Mouse (Mus musculus) MEL (cell line): ENCODE measurements at regions not wholly inside any gene's neighbourhood (a gene's known extent, or its start where the extent isn't known, plus 50 kb on each side); places are given as distances from the start of the nearest gene placed in this dataset.

Experiments
- DNase-seq: peaks from one replicate; pipeline ENCODE4 v3.0.0; 2011; ENCODE audit warnings: low read depth, low spot score
- H3K27ac ChIP-seq: 2 replicates; pipeline ENCODE4 v1.5.1; 2012; ENCODE audit warnings: low read depth, mild to moderate bottlenecking, control low read depth, low read length, moderate library complexity; ENCODE audit not compliant: control insufficient read depth
- H3K27me3 ChIP-seq, 2 experiments: fragments of 150-350 bp in 1 of 2; sonication (generic) in 1 of 2; 2 replicates each; pipeline ENCODE4 v1.6.1; 2012; ENCODE audit warnings: low read length in 2 of 2, mild to moderate bottlenecking in 2 of 2, improper control_type of control experiment in 1 of 2, moderate library complexity in 1 of 2; ENCODE audit not compliant: insufficient read depth in 2 of 2, control insufficient read depth in 1 of 2
- H3K36me3 ChIP-seq, 2 experiments: 2 replicates each; pipeline ENCODE4 v1.6.1; 2012 to 2014; ENCODE audit warnings: low read length in 2 of 2, improper control_type of control experiment in 1 of 2, inconsistent platforms in 1 of 2, mild to moderate bottlenecking in 1 of 2; ENCODE audit not compliant: insufficient read depth in 2 of 2, control insufficient read depth in 1 of 2
- H3K4me1 ChIP-seq, 2 experiments: fragments of 150-350 bp in 1 of 2; sonication (generic) in 1 of 2; 2 replicates each; pipeline ENCODE4 v1.6.1; 2012; ENCODE audit warnings: low read length in 2 of 2, improper control_type of control experiment in 1 of 2, mild to moderate bottlenecking in 1 of 2; ENCODE audit not compliant: insufficient read depth in 2 of 2, control insufficient read depth in 1 of 2
- H3K4me3 ChIP-seq, 2 experiments: fragments of 150-350 bp in 1 of 2; sonication (generic) in 1 of 2; 2 replicates each; pipeline ENCODE4 v1.5.1; 2012; ENCODE audit warnings: low read depth in 2 of 2, low read length in 2 of 2, mild to moderate bottlenecking in 2 of 2, moderate library complexity in 2 of 2, control low read depth in 1 of 2, improper control_type of control experiment in 1 of 2; ENCODE audit not compliant: control insufficient read depth in 1 of 2, insufficient read depth in 1 of 2
- H3K79me2 ChIP-seq: 2 replicates; pipeline ENCODE4 v1.6.1; 2012; ENCODE audit warnings: mild to moderate bottlenecking, low read length, moderate library complexity; ENCODE audit not compliant: control insufficient read depth, poor library complexity, insufficient read depth
- H3K9ac ChIP-seq: 2 replicates; pipeline ENCODE4 v1.6.1; 2012; ENCODE audit warnings: low read depth, mild to moderate bottlenecking, control low read depth, low read length, moderate library complexity; ENCODE audit not compliant: control insufficient read depth, poor library complexity, severe bottlenecking
- H3K9me3 ChIP-seq: fragments of 150-350 bp; sonication (generic); replicated peaks from 2 replicates; pipeline ENCODE4 v1.6.1; 2012; ENCODE audit warnings: mild to moderate bottlenecking, low read length, improper control_type of control experiment, moderate library complexity; ENCODE audit not compliant: insufficient read depth
- E2F4 ChIP-seq: IDR thresholded peaks from 2 replicates; pipeline ENCODE4 v1.6.1; 2011; ENCODE audit warnings: low read depth, low read length, improper control_type of control experiment, borderline replicate concordance
- ETS1 ChIP-seq: IDR thresholded peaks from 2 replicates; pipeline ENCODE4 v1.6.1; 2012; ENCODE audit warnings: low read depth, mild to moderate bottlenecking, inconsistent platforms, low read length, improper control_type of control experiment, moderate library complexity
- JUND ChIP-seq: IDR thresholded peaks from 2 replicates; pipeline ENCODE4 v1.6.1; 2011; ENCODE audit warnings: low read depth, mild to moderate bottlenecking, improper control_type of control experiment, low read length
- KAT2A ChIP-seq: conservative IDR thresholded peaks from 2 replicates; pipeline ENCODE4 v1.6.1; 2012; ENCODE audit warnings: low read depth, low read length, improper control_type of control experiment, inconsistent platforms
- MAZ ChIP-seq: IDR thresholded peaks from 2 replicates; pipeline ENCODE4 v1.6.1; 2012; ENCODE audit warnings: low read depth, mild to moderate bottlenecking, inconsistent platforms, low read length, improper control_type of control experiment
- MEF2A ChIP-seq: IDR thresholded peaks from 2 replicates; pipeline ENCODE4 v1.6.1; 2014; ENCODE audit warnings: low read depth, mild to moderate bottlenecking, inconsistent platforms, low read length, improper control_type of control experiment; ENCODE audit not compliant: poor library complexity, insufficient replicate concordance, severe bottlenecking; ENCODE audit errors: extremely low read depth
- MXI1 ChIP-seq: IDR thresholded peaks from 2 replicates; pipeline ENCODE4 v1.6.1; 2011; ENCODE audit warnings: mild to moderate bottlenecking, low read depth, low read length, improper control_type of control experiment
- NELFE ChIP-seq: IDR thresholded peaks from 2 replicates; pipeline ENCODE4 v1.6.1; 2011; ENCODE audit warnings: low read depth, low read length, improper control_type of control experiment
- POLR2A ChIP-seq, 2 experiments: IDR thresholded peaks; 2 replicates each; pipeline ENCODE4 v1.6.1; 2011 to 2012; ENCODE audit warnings: low read length in 2 of 2, mild to moderate bottlenecking in 2 of 2, control low read depth in 1 of 2, improper control_type of control experiment in 1 of 2, low read depth in 1 of 2, moderate library complexity in 1 of 2; ENCODE audit not compliant: control insufficient read depth in 1 of 2, insufficient read depth in 1 of 2, poor library complexity in 1 of 2
- POLR2AphosphoS2 ChIP-seq: IDR thresholded peaks from 2 replicates; pipeline ENCODE4 v1.6.1; 2011; ENCODE audit warnings: low read length, improper control_type of control experiment
- SIN3A ChIP-seq: IDR thresholded peaks from 2 replicates; pipeline ENCODE4 v1.6.1; 2012; ENCODE audit warnings: low read length, improper control_type of control experiment, inconsistent platforms
- SMC3 ChIP-seq: IDR thresholded peaks from 2 replicates; pipeline ENCODE4 v1.6.1; 2011; ENCODE audit warnings: low read depth, low read length, improper control_type of control experiment
- TAL1 ChIP-seq: IDR thresholded peaks from 2 replicates; pipeline ENCODE4 v1.6.1; 2012; ENCODE audit warnings: mild to moderate bottlenecking, inconsistent platforms, low read length, moderate library complexity, mixed read lengths
- TCF12 ChIP-seq: IDR thresholded peaks from 2 replicates; pipeline ENCODE4 v1.6.1; 2014; ENCODE audit warnings: low read depth, mild to moderate bottlenecking, inconsistent platforms, low read length, improper control_type of control experiment, moderate library complexity
- USF1 ChIP-seq: IDR thresholded peaks from 2 replicates; pipeline ENCODE4 v1.6.1; 2014; ENCODE audit warnings: low read depth, mild to moderate bottlenecking, inconsistent platforms, low read length, improper control_type of control experiment, moderate library complexity
- USF2 ChIP-seq, 2 experiments: IDR thresholded peaks; 2 replicates each; pipeline ENCODE4 v1.6.1; 2011 to 2012; ENCODE audit warnings: improper control_type of control experiment in 2 of 2, low read length in 2 of 2, borderline replicate concordance in 1 of 2, inconsistent platforms in 1 of 2, low read depth in 1 of 2, mild to moderate bottlenecking in 1 of 2; ENCODE audit not compliant: insufficient read depth in 1 of 2
- ZC3H11A ChIP-seq: IDR thresholded peaks from 2 replicates; pipeline ENCODE4 v1.6.1; 2012; ENCODE audit warnings: low read depth, mild to moderate bottlenecking, inconsistent platforms, low read length, improper control_type of control experiment
- ZKSCAN1 ChIP-seq: IDR thresholded peaks from 2 replicates; pipeline ENCODE4 v1.6.1; 2012; ENCODE audit warnings: low read depth, mild to moderate bottlenecking, inconsistent platforms, low read length, improper control_type of control experiment, moderate library complexity

GRCm38 (mm10) chr4:131014301-131015081 lies 70.3 kb downstream of the Matn1 start:
- TF ChIP-seq USF2 (IDR thresholded peaks at IDR 0.05; ENCODE audit: borderline replicate concordance in 1 of 2, insufficient read depth in 1 of 2, low read depth in 1 of 2, low read length in 2 of 2) = no peak
- no peak for TF ChIP-seq SIN3A
- TF ChIP-seq, all 39 proteins: peak for 0
- Histone ChIP-seq H3K79me2 (no peaks in the 10 kb centered on the region), H3K4me1 (no peaks in the 10 kb centered on the region), H3K4me3 (no peak overlapping the region), H3K36me3 (no peaks in the 10 kb centered on the region), H3K27ac (no peak overlapping the region), H3K27me3 (no peaks in the 10 kb centered on the region), H3K9me3 (no peaks in the 10 kb centered on the region), H3K9ac (no peak overlapping the region)
- DNase-seq = no peak

- no peak overlapping the region for H3K9ac ChIP-seq
- TF ChIP-seq POLR2A (IDR thresholded peaks at IDR 0.05; ENCODE audit: control insufficient read depth in 1 of 2, insufficient read depth in 1 of 2, low read depth in 1 of 2, low read length in 2 of 2, poor library complexity in 1 of 2) = no peak
- no peak for TF ChIP-seq MAZ
- no peak for TF ChIP-seq SIN3A
- no peak for TF ChIP-seq TCF12
- no peak for TF ChIP-seq ETS1
- TF ChIP-seq ZC3H11A = no peak
- no peak for TF ChIP-seq POLR2AphosphoS2
- no peak for TF ChIP-seq KAT2A
- TF ChIP-seq MXI1 = no peak
- no peak for TF ChIP-seq E2F4
- no peak for TF ChIP-seq JUND
- TF ChIP-seq NELFE = no peak
- TF ChIP-seq MEF2A = no peak
- no peak for TF ChIP-seq SMC3
- TF ChIP-seq TAL1 = no peak
- TF ChIP-seq ZKSCAN1 = no peak
- TF ChIP-seq USF1 = no peak
- no peaks in the 10 kb centered on the region for H3K36me3 ChIP-seq
- H3K9me3 ChIP-seq = no peaks in the 10 kb centered on the region
- no peak overlapping the region for H3K4me3 ChIP-seq
- DNase-seq = no peak
- H3K4me1 ChIP-seq = no peaks in the 10 kb centered on the region
- H3K27me3 ChIP-seq = no peaks in the 10 kb centered on the region
- H3K79me2 ChIP-seq = no peaks in the 10 kb centered on the region
- no peak overlapping the region for H3K27ac ChIP-seq
Measured at GRCm38 (mm10) chr4:131015156-131015555, 71.0 kb downstream of the Matn1 start.
